1 mouse cellular context compared by ENCODE assay signal in the genomic region with DNA sequence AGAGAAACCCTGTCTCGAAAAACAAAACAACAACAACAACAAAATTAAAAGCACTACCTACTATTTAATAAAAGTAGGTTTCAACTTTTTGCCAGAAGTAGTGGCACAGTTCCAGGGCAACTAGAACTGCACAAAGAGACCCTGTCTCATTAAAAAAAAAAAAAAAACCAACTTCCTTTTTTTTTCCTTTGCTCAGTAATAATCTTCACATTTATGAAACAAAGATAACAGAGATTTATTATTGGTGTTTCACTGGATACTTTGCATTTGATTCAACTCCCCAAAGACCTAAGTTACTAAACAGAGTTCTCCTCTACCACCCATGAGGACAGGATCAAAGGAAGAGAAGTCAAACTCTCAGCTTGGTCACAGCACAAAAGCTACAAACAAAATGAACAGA.
A peak's percentile ranks its signal among the peaks of the same experiment; 100 is the strongest.
TF ChIP-seq lines count a peak whose summit lies in the region.

No protein-coding gene starts in this region.

TF ChIP-seq in MEL, 35 proteins besides CTCF, POLR2A, EP300 and RAD21 (continued from another document):
- TF ChIP-seq TCF12 (IDR thresholded peaks at IDR 0.05; ENCODE audit: low read depth, low read length): peak; percentile 27; the same call in 1 of the 2 replicates
- 0 out of 2 replicates have a peak, but pooled peaks have one; percentile 37 for TF ChIP-seq ETS1 (IDR thresholded peaks at IDR 0.05; ENCODE audit: low read depth, low read length)
- TF ChIP-seq USF2 (IDR thresholded peaks at IDR 0.05; ENCODE audit: borderline replicate concordance in 1 of 2, insufficient read depth in 1 of 2, low read depth in 1 of 2, low read length in 2 of 2): no peak
- no peak for TF ChIP-seq TBP (IDR thresholded peaks at IDR 0.05; ENCODE audit: low read depth, low read length)
- no peak for TF ChIP-seq CHD2 (IDR thresholded peaks at IDR 0.05; ENCODE audit: low read length)
- no peak for TF ChIP-seq SMC3 (IDR thresholded peaks at IDR 0.05; ENCODE audit: low read depth, low read length)
- no peak for TF ChIP-seq POLR2AphosphoS2 (IDR thresholded peaks at IDR 0.05; ENCODE audit: low read length)
- TF ChIP-seq GATA1 (IDR thresholded peaks at IDR 0.05; ENCODE audit: low read depth, low read length): peak; percentile 71
- TF ChIP-seq MXI1 (IDR thresholded peaks at IDR 0.05; ENCODE audit: low read depth, low read length): no peak
- TF ChIP-seq POLR2AphosphoS5 (IDR thresholded peaks at IDR 0.05; ENCODE audit: borderline replicate concordance, low read depth, low read length): no peak
- no peak for TF ChIP-seq MAFK (IDR thresholded peaks at IDR 0.05; ENCODE audit: borderline replicate concordance, low read depth, low read length)
- TF ChIP-seq E2F4 (IDR thresholded peaks at IDR 0.05; ENCODE audit: borderline replicate concordance, low read depth, low read length): no peak
- TF ChIP-seq HCFC1 (IDR thresholded peaks at IDR 0.05; ENCODE audit: low read depth, low read length): no peak
- no peak for TF ChIP-seq ELF1 (IDR thresholded peaks at IDR 0.05; ENCODE audit: low read depth, low read length)
- no peak for TF ChIP-seq USF1 (IDR thresholded peaks at IDR 0.05; ENCODE audit: low read depth, low read length)
- no peak for TF ChIP-seq KAT2A (conservative IDR thresholded peaks at IDR 0.05; ENCODE audit: low read depth, low read length)
- no peak for TF ChIP-seq UBTF (IDR thresholded peaks at IDR 0.05; ENCODE audit: borderline replicate concordance, insufficient read depth, low read depth, low read length)
- TF ChIP-seq BHLHE40 (IDR thresholded peaks at IDR 0.05; ENCODE audit: borderline replicate concordance, low read depth, low read length): no peak
- TF ChIP-seq MYB (IDR thresholded peaks at IDR 0.05; ENCODE audit: low read depth, low read length): no peak
- peak; percentile 97 for TF ChIP-seq ZNF384 (IDR thresholded peaks at IDR 0.05; ENCODE audit: low read depth, low read length)
- TF ChIP-seq NRF1 (IDR thresholded peaks at IDR 0.05; ENCODE audit: insufficient read depth, low read depth, low read length, poor library complexity, severe bottlenecking): no peak
- TF ChIP-seq JUND (IDR thresholded peaks at IDR 0.05; ENCODE audit: low read depth, low read length): no peak
- TF ChIP-seq MAX (IDR thresholded peaks at IDR 0.05; ENCODE audit: low read length): no peak
- no peak for TF ChIP-seq ZC3H11A (IDR thresholded peaks at IDR 0.05; ENCODE audit: low read depth, low read length)
- TF ChIP-seq ZMIZ1 (IDR thresholded peaks at IDR 0.05; ENCODE audit: low read depth, low read length): no peak
- TF ChIP-seq CHD1 (IDR thresholded peaks at IDR 0.05; ENCODE audit: low read depth, low read length): no peak
